Mouse (Mus musculus): ENCODE measurements around the gene Mrpl33.

- TF ChIP-seq POLR2A (IDR thresholded peaks at IDR 0.05; ENCODE audit: borderline replicate concordance, extremely low read depth, low read depth, low read length), result no peak
- no peak for TF ChIP-seq CTCF (IDR thresholded peaks at IDR 0.05; ENCODE audit: insufficient read depth, low read length)
Observed at GRCm38 (mm10) chr5:31706826-31707225, 110.1 kb downstream of the Mrpl33 start.

Data from lung, adult 2 months (tissue).